Mouse (Mus musculus): ENCODE results near the gene 1700022I11Rik.

GRCm38 (mm10) chr4:43029121-43029520, 59.7 kb downstream of the 1700022I11Rik start:
- TF ChIP-seq CTCF (IDR thresholded peaks at IDR 0.05; ENCODE audit: extremely low read depth, insufficient read length, insufficient replicate concordance, low read depth, low read length) (no peak), POLR2A (IDR thresholded peaks at IDR 0.05; ENCODE audit: low read depth, low read length) (no peak)

All from small intestine, adult 2 months (tissue).